Mouse (Mus musculus) ovary, postnatal 36 days (tissue): ENCODE data around the gene Pdia6.

Source experiments
- DNase-seq: peaks from one replicate; pipeline ENCODE4 v3.0.0; 2022; ENCODE audit warnings: low spot score, mixed read lengths

Gene Pdia6

GRCm38 (mm10) chr12:17265971-17266672 lies at the start of gene Pdia6:
TSS of gene Pdia6 (plus strand) at chr12:17266545.
- DNase-seq: peak; percentile 93

- no peak for DNase-seq
These were observed 48.0 kb upstream of the Pdia6 start for GRCm38 (mm10) chr12:17218390-17218789.

GRCm38 (mm10) chr12:17219107-17219506 lies 47.2 kb upstream of the Pdia6 start:
- DNase-seq: no peak

- no peak for DNase-seq
These were observed 45.7 kb upstream of the Pdia6 start for GRCm38 (mm10) chr12:17220631-17221030.

GRCm38 (mm10) chr12:17221891-17222428 lies 44.4 kb upstream of the Pdia6 start:
- no peak for DNase-seq

GRCm38 (mm10) chr12:17223050-17223449 lies 43.3 kb upstream of the Pdia6 start:
- DNase-seq: no peak

- no peak for DNase-seq
These were observed 41.3 kb upstream of the Pdia6 start for GRCm38 (mm10) chr12:17225012-17225411.

GRCm38 (mm10) chr12:17227903-17228302 lies 38.4 kb upstream of the Pdia6 start:
- DNase-seq: no peak

GRCm38 (mm10) chr12:17230581-17230980 lies 35.8 kb upstream of the Pdia6 start:
- no peak for DNase-seq

GRCm38 (mm10) chr12:17231513-17231912 lies 34.8 kb upstream of the Pdia6 start:
- no peak for DNase-seq

- DNase-seq: no peak
These were observed 30.6 kb upstream of the Pdia6 start for GRCm38 (mm10) chr12:17235535-17236313.

- DNase-seq: no peak
These were observed 27.5 kb upstream of the Pdia6 start for GRCm38 (mm10) chr12:17238588-17239427.

GRCm38 (mm10) chr12:17239428-17239688 lies 27.0 kb upstream of the Pdia6 start:
- DNase-seq: no peak

- no peak for DNase-seq
These were observed 25.3 kb upstream of the Pdia6 start for GRCm38 (mm10) chr12:17241016-17241415.

GRCm38 (mm10) chr12:17241614-17242013 lies 24.7 kb upstream of the Pdia6 start:
- DNase-seq: no peak

GRCm38 (mm10) chr12:17242041-17242440 lies 24.3 kb upstream of the Pdia6 start:
- no peak for DNase-seq

GRCm38 (mm10) chr12:17250962-17251361 lies 15.4 kb upstream of the Pdia6 start:
- DNase-seq: no peak

GRCm38 (mm10) chr12:17253069-17253468 lies 13.3 kb upstream of the Pdia6 start:
- DNase-seq: peak; percentile 38

- no peak for DNase-seq
These were observed 10.7 kb upstream of the Pdia6 start for GRCm38 (mm10) chr12:17255602-17256001.

GRCm38 (mm10) chr12:17256905-17257304 lies 9.4 kb upstream of the Pdia6 start:
- DNase-seq: peak; percentile 16

- no peak for DNase-seq
These were observed 7.9 kb upstream of the Pdia6 start for GRCm38 (mm10) chr12:17258431-17258830.

- no peak for DNase-seq
These were observed 5.3 kb upstream of the Pdia6 start for GRCm38 (mm10) chr12:17261005-17261404.

- no peak for DNase-seq
These were observed 2.5 kb upstream of the Pdia6 start for GRCm38 (mm10) chr12:17263881-17264280.
